Mouse (Mus musculus): ENCODE data around the gene Evi2a. TPM values are rescaled to one million over a fixed set of nuclear protein-coding genes. Genes with fewer than 3 reads are reported as not detected.

The Evi2a gene
- polyA plus RNA-seq, 1 experiment: 0.04 TPM

DNA sequence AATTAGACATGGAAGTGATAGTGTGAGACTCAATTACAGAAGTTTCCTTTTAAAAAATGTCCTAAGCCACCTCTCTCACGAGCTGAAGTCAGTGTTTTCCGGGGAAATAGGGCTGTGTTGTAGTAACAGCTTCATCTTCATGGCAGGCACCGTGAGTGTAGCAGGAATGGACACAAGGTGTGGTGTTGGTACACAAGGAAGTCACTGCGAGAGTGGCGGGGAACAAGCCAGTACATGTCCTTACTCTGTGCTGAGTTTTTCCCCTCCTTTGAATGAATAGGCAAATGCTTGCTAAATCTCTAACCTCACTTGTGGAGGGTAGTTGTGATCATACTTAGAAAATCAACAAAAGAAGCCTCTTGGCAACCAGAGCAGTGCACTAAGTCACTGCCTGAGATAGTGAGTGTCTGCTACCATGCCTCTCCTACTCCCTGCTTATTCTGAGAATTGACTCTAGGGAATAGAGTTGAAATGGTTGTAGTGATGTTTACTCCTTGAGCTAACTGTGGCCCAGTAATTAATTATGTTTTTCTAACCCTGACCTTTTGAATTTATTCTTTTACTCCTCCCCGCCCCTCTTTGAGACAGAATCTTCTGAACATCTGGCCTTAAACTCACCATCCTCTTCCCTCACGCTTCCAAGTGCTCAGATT, 46.4 kb downstream of the Evi2a start:
- H3K4me3 ChIP-seq (replicated peaks): no peak overlapping the region
- peaks cover 5% of the 10 kb centered on the region for H3K4me1 ChIP-seq (ENCODE audit: control insufficient read depth)
- H3K36me3 ChIP-seq (ENCODE audit: control insufficient read depth): peaks cover 5% of the 10 kb centered on the region
- no peaks in the 10 kb centered on the region for H3K9me3 ChIP-seq (ENCODE audit: control insufficient read depth, low read length)
- no peak for TF ChIP-seq GATA1 (IDR thresholded peaks at IDR 0.05; ENCODE audit: low read length)
- no peak for TF ChIP-seq TAL1 (IDR thresholded peaks at IDR 0.05; ENCODE audit: low read length)
- H3K27me3 ChIP-seq (ENCODE audit: control insufficient read depth): no peaks in the 10 kb centered on the region

DNA sequence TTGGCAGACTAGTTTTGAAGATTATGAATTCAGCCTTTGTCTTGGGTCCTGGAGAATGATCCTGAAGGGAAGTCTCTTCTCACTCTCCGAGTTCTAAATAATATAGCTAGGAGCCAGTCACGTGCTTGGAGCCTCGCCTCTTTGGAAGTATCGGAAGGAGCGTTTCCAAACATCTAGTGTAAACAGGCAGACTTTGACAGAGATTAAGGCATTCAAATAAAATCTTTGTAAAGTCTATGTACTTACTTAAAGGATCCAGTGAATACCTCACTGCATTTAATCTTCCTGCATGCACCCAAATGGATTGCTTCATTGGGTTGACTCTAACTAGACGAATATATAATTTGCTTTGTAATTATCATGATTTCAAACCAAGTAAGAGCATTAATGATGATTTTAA, 47.0 kb downstream of the Evi2a start:
- no peaks in the 10 kb centered on the region for H3K9me3 ChIP-seq (ENCODE audit: control insufficient read depth, low read length)

More for the DNA sequence above, 47.0 kb downstream of the Evi2a start:
- Histone ChIP-seq H3K4me3 (replicated peaks) (no peak overlapping the region), H3K4me1 (ENCODE audit: control insufficient read depth) (peaks cover 4% of the 10 kb centered on the region), H3K36me3 (ENCODE audit: control insufficient read depth) (peaks cover 5% of the 10 kb centered on the region), H3K27me3 (ENCODE audit: control insufficient read depth) (no peaks in the 10 kb centered on the region)
- TF ChIP-seq GATA1 (IDR thresholded peaks at IDR 0.05; ENCODE audit: low read length) (no peak), TAL1 (IDR thresholded peaks at IDR 0.05; ENCODE audit: low read length) (no peak)

Other genes with a start within 250 kb of the Evi2a start
- gene Gm9964, start 233.7 kb downstream of the Evi2a start, polyA plus RNA-seq (2012): not detected in 2 replicates
- gene Nf1, start 190.9 kb downstream of the Evi2a start, polyA plus RNA-seq (2012): 0.20 and 0.22 TPM in 2 replicates
- not detected in 2 replicates for gene Omg, start 26.5 kb downstream of the Evi2a start, polyA plus RNA-seq (2012)
- 0.04 TPM in 1 of 2 replicates, not detected in the other for gene Evi2b, start 6.8 kb downstream of the Evi2a start, polyA plus RNA-seq (2012)
- 0.01 TPM in 1 of 2 replicates, not detected in the other for gene Evi2, start within 50 bp of the Evi2a start, polyA plus RNA-seq (2012)
- gene Rab11fip4, start 60.6 kb upstream of the Evi2a start, polyA plus RNA-seq (2012): 0.01 TPM in 1 of 2 replicates, not detected in the other